Mouse (Mus musculus): ENCODE measurements around the gene Krba1. TPM values are rescaled to one million over a fixed set of nuclear protein-coding genes. Genes with fewer than 3 reads are reported as not detected.
A peak's percentile ranks its signal among the peaks of the same experiment; 100 is the strongest.

The Krba1 gene
- polyA plus RNA-seq, 1 experiment from 2014 or later = 22.3 TPM

DNA sequence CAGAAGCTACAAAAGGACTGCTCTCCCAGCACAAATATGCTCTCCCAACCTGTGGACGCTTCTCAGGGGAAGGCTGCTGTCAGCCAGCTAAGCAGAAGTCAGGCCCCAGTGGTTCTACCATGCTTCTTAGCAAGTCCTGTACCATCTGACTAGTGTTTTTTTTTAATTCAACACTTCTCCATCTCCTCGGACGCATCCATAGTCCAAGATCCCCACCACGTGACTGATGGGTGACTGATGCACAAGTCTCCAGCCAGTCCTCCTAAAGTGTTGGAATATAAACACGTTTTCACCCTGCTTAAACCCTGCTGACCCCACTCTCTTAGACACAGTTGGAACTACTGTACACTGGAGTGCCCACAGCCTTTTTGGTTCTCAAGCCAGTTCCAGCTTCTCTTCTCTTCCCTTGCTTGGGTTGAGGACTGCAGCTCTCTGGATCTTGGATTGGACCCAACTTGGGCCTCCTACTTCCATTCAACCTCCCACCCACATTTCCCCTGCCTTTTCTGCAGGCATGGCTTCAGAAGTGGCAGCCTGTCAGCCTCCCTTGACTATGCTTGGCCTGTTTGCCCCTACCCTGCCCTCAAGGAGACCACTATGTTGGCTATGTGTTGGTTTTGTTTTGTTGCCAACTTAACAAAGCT is 40.4 kb downstream of the Krba1 start:
- Histone ChIP-seq H3K4me1 (ENCODE audit: insufficient read depth) (peaks cover 16% of the 10 kb centered on the region), H3K27ac (ENCODE audit: low read depth) (no peak overlapping the region), H3K4me2 (no peak overlapping the region), H3K4me3 (ENCODE audit: low read depth, low read length) (no peak overlapping the region), H3K9ac (no peak overlapping the region), H3K27me3 (ENCODE audit: insufficient read depth, low read length) (no peaks in the 10 kb centered on the region), H3K36me3 (ENCODE audit: insufficient read depth) (peaks cover 42% of the 10 kb centered on the region), H3K9me3 (ENCODE audit: low read depth, low read length) (no peaks in the 10 kb centered on the region)
- no peak for TF ChIP-seq CTCF (IDR thresholded peaks at IDR 0.05; ENCODE audit: low read depth)
- 60% methylated on average over 5 of the region's 5 CpGs for WGBS
- no peak for ATAC-seq (ENCODE audit: insufficient read depth)
- DNase-seq = peak; percentile 24

GRCm38 (mm10) chr6:48437679-48438376 is 42.4 kb downstream of the Krba1 start:
- no peak for ATAC-seq (ENCODE audit: insufficient read depth)
- Histone ChIP-seq H3K4me1 (ENCODE audit: insufficient read depth) (peaks cover 21% of the 10 kb centered on the region), H3K4me3 (ENCODE audit: low read depth, low read length) (no peak overlapping the region), H3K4me2 (no peak overlapping the region), H3K9me3 (ENCODE audit: low read depth, low read length) (no peaks in the 10 kb centered on the region), H3K9ac (no peak overlapping the region), H3K27ac (ENCODE audit: low read depth) (no peak overlapping the region), H3K36me3 (ENCODE audit: insufficient read depth) (peaks cover 62% of the 10 kb centered on the region), H3K27me3 (ENCODE audit: insufficient read depth, low read length) (no peaks in the 10 kb centered on the region)
- DNase-seq = no peak
- TF ChIP-seq CTCF (IDR thresholded peaks at IDR 0.05; ENCODE audit: low read depth) = no peak
- WGBS = 67% methylated on average over 35 of the region's 35 CpGs

- WGBS = 41% methylated on average over 55 of the region's 55 CpGs
- H3K4me1 ChIP-seq (ENCODE audit: insufficient read depth) = peaks cover 25% of the 10 kb centered on the region
- no peaks in the 10 kb centered on the region for H3K27me3 ChIP-seq (ENCODE audit: insufficient read depth, low read length)
- DNase-seq = peak; percentile 20
- H3K36me3 ChIP-seq (ENCODE audit: insufficient read depth) = peaks cover 62% of the 10 kb centered on the region
- no peak overlapping the region for H3K4me3 ChIP-seq (ENCODE audit: low read depth, low read length)
- TF ChIP-seq CTCF (IDR thresholded peaks at IDR 0.05; ENCODE audit: low read depth) = no peak
- ATAC-seq (ENCODE audit: insufficient read depth) = no peak
- no peak overlapping the region for H3K9ac ChIP-seq
- no peak overlapping the region for H3K27ac ChIP-seq (ENCODE audit: low read depth)
- no peak overlapping the region; the same call in 1 of the 2 replicates for H3K4me2 ChIP-seq
- H3K9me3 ChIP-seq (ENCODE audit: low read depth, low read length) = no peaks in the 10 kb centered on the region
Observed at GRCm38 (mm10) chr6:48438475-48439125, 43.2 kb downstream of the Krba1 start.

GRCm38 (mm10) chr6:48439654-48440053 is 44.3 kb downstream of the Krba1 start:
- no peak overlapping the region for H3K4me3 ChIP-seq (ENCODE audit: low read depth, low read length)
- ATAC-seq (ENCODE audit: insufficient read depth) = no peak
- H3K4me2 ChIP-seq = no peak overlapping the region
- peaks cover 62% of the 10 kb centered on the region for H3K36me3 ChIP-seq (ENCODE audit: insufficient read depth)
- H3K27ac ChIP-seq (ENCODE audit: low read depth) = no peak overlapping the region
- no peak overlapping the region for H3K9ac ChIP-seq
- TF ChIP-seq CTCF (IDR thresholded peaks at IDR 0.05; ENCODE audit: low read depth) = no peak
- no peaks in the 10 kb centered on the region for H3K9me3 ChIP-seq (ENCODE audit: low read depth, low read length)
- DNase-seq = no peak
- H3K27me3 ChIP-seq (ENCODE audit: insufficient read depth, low read length) = no peaks in the 10 kb centered on the region
- peaks cover 25% of the 10 kb centered on the region for H3K4me1 ChIP-seq (ENCODE audit: insufficient read depth)

DNA sequence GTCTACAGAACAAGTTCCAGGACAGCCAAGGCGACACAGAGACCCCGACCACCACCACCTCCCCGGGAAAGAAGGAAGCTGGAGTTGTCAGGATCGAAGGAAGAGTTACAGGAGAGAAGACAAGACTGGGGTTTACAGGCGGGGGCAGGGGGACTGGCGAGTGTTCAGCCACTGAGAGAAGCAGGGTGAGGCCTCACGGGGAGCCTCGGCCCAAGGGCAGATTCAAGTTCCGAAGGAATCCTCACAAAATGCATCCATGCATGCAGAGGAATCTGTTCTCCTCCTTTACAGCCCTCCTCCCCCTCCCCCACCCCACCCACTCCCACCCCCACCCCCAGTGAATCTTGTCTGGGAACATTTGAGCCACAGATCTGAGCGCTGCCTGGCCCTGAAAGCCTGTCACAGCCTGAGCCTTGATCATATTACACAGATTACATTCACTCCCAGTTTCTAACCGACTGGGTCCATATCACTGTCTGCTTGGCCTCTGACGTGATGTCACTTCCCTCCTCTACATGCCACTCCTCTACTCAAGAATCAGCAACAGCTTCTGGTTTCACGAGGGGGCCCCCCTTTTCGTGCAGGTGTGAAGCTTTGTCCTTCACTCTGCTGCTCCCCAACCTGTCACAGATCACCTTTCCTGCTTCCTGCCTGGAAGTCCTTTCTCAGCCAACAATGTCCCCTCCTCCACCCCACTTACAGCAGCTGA is 45.1 kb downstream of the Krba1 start:
- Histone ChIP-seq H3K27me3 (ENCODE audit: insufficient read depth, low read length) (no peaks in the 10 kb centered on the region), H3K27ac (ENCODE audit: low read depth) (no peak overlapping the region), H3K4me1 (ENCODE audit: insufficient read depth) (peaks cover 25% of the 10 kb centered on the region), H3K4me3 (ENCODE audit: low read depth, low read length) (no peak overlapping the region), H3K9ac (no peak overlapping the region), H3K9me3 (ENCODE audit: low read depth, low read length) (no peaks in the 10 kb centered on the region), H3K4me2 (no peak overlapping the region), H3K36me3 (ENCODE audit: insufficient read depth) (peaks cover 62% of the 10 kb centered on the region)
- 36% methylated on average over 14 of the region's 14 CpGs for WGBS
- no peak for DNase-seq
- TF ChIP-seq CTCF (IDR thresholded peaks at IDR 0.05; ENCODE audit: low read depth) = no peak
- ATAC-seq (ENCODE audit: insufficient read depth) = no peak

DNA sequence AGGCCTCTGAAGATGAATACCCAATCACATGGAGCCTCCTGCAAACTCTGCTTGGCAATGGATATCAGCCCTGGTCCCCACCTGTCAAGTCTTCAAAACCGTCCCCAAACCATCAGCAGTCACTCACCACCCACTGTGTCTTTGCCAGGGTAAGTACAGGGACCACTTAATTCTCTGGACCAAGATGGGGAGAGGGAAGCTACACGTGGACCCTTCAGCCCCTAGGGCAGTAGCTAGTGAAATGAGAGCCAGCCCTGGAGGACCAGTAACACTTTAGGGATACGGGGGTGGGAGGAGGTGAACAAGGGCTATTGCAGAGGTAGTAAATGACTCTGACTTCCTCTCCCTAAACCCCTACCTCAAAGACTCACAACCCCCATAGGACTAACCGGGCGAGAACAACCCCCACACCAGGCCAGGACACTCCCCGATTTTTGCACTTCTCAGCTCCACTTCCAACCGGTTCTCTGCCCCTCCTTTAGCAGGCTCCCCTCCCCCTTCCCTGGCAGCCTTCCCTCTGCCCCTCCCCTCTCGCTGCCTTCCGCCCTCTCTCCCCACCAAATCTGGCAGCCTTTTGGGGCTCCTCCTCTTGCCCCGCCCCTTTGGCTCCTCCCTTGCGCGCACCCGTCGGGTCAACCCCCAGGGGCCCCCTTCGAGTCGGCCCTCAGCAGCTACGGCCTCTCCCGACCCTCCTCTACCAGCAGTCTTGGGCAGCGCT is 48.4 kb downstream of the Krba1 start:
- Histone ChIP-seq H3K9me3 (ENCODE audit: low read depth, low read length) (no peaks in the 10 kb centered on the region), H3K36me3 (ENCODE audit: insufficient read depth) (peaks cover 33% of the 10 kb centered on the region), H3K9ac (peak overlapping the region; percentile 87), H3K27me3 (ENCODE audit: insufficient read depth, low read length) (no peaks in the 10 kb centered on the region), H3K4me2 (peak overlapping the region; percentile 86), H3K4me3 (ENCODE audit: low read depth, low read length) (peak overlapping the region; percentile 84), H3K4me1 (ENCODE audit: insufficient read depth) (peaks cover 19% of the 10 kb centered on the region), H3K27ac (ENCODE audit: low read depth) (peak overlapping the region; percentile 96)
- 3% methylated on average over 19 of the region's 19 CpGs for WGBS
- no peak for TF ChIP-seq CTCF (IDR thresholded peaks at IDR 0.05; ENCODE audit: low read depth)
- ATAC-seq (ENCODE audit: insufficient read depth) = peak; percentile 89
- DNase-seq = peak; percentile 98
